Mouse (Mus musculus) spleen, adult 18-20 months (tissue): Measurements from ENCODE around the gene Banp.

Experiments used
- DNase-seq, 2 experiments: peaks; one replicate each; pipeline ENCODE4 v3.0.0; 2022; ENCODE audit warnings: mixed read lengths in 2 of 2

Banp gene

GRCm38 (mm10) chr8:121952122-121952521, 2.6 kb downstream of the Banp start:
- no peak for DNase-seq

- no peak for DNase-seq
These were observed 3.2 kb downstream of the Banp start for GRCm38 (mm10) chr8:121952800-121953199.

DNA sequence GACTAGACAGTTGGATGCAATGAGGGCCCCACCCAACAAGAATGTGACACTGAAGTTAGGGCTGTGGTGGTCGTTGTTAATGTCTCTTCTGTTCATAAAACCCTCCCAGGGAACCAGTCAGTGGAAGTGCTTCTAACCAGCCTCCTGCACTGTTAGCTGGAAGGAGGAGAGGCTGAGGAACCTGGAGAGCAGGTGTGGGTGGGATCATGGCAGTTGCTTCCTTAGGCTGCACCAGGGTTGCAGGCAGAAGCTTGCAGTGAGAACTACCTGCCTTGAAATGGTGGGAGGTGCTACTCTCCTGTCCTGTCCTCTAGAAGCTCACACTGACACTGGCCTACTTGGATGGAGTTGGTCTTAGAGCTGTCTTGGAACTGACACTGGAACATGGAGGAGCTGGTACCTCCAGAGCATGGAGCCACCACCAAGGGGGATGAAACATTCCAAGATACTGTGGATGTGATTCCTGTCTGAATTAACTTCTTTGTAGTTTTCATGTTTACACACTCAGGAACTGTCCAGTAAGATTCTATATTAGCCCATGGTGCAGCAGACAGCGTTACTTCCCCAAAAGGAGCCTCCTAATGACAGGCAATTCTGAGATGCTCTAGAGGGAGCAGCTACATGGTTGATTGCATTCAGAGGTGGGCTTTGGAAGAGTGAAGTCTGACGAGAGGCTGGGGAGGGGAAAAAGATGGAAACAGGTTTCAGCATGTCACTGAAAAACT, 4.4 kb downstream of the Banp start:
- no peak for DNase-seq

GRCm38 (mm10) chr8:121954981-121955555, 5.5 kb downstream of the Banp start:
- no peak for DNase-seq

DNA sequence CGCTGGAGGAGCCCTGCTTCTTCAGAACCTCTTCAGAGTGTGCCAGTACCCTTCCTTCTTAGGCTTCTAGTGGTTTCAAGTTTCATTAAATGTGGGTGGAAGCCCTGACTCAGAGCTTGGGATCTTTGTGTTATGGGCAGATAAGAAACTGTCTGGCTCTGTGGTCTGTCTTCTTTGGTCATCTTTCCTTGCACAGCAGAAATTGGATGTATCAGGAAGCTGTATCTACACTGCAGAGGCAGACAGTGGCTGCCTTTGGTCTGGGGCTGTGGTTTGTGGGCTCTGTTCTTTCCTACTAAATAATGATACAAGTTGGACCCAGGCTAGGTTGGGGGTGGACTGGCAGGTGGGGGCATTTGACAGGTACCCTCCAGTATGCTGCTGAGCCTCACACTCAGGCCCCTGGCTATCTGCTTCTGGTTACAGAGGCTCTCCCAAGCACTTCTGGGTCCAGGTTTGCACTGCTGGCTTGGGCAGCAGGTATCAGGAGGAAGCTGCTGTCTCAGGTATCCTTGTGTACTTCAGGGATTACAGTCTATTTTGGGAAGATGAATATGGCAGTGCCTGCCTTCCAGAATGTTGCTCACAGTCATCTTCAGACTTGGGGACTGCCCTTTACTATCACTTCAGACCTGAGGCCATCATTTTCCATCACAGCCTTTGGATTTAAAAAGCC, 6.4 kb downstream of the Banp start:
- DNase-seq, result no peak

DNA sequence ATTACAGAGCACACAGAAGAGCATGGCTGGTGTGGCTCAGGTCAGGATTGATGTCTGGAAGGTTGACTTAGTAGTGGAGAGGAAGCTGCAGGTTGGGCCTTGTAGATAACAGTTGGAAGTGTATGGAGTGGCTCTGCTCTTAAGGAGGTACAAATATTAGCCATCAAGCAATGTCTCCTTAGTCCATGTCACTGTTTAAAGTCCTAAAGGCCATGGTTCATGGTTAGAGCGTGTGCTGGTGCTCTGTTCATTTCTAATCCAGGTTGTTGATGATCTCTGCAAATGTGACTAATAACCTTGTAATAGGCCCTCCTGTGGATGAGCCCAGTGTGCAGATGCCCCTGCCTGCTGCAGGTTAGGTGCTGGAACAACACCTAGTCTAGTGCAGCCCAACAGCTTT, 8.8 kb downstream of the Banp start:
- DNase-seq, result no peak

DNA sequence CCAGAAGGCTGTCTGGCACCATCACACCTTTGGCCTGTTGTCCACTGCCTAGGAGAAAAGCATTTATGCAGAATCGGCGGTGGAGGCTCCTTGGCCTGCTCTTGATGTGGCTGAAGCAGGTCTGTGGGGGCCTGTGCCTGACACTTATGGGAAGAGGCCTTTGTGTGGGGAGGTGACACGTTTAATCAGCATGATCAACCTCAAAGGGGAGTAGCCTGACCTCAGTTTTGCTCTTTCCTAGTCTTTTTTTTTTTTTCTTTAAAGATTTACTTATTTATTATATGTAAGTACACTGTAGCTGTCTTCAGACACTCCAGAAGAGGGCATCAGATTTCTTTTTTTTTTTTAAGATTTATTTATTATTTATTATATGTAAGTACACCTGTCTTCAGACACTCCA, 13.3 kb downstream of the Banp start:
- no peak for DNase-seq

- DNase-seq, result no peak
These were observed 15.4 kb downstream of the Banp start for GRCm38 (mm10) chr8:121964716-121965512.

DNA sequence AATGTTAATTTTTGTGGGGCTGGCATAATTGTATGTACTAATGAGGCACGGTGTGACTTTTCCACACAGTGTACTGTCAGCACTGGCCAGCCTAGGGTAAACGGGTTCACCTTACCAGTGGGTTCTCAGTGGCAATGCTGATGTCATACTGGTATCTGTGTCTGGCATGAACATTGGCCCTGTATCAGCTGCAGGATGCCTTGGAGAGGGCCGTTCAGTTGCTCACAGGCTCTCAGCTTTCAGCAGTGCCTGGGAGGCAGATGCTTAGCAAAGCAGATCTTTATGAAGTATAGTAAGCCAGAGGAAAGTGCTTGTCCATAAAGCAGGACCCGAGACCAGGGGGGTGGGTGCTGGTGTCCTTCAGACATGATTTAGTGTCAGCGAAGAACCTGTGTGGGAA, 16.6 kb downstream of the Banp start:
- DNase-seq, result no peak

DNA sequence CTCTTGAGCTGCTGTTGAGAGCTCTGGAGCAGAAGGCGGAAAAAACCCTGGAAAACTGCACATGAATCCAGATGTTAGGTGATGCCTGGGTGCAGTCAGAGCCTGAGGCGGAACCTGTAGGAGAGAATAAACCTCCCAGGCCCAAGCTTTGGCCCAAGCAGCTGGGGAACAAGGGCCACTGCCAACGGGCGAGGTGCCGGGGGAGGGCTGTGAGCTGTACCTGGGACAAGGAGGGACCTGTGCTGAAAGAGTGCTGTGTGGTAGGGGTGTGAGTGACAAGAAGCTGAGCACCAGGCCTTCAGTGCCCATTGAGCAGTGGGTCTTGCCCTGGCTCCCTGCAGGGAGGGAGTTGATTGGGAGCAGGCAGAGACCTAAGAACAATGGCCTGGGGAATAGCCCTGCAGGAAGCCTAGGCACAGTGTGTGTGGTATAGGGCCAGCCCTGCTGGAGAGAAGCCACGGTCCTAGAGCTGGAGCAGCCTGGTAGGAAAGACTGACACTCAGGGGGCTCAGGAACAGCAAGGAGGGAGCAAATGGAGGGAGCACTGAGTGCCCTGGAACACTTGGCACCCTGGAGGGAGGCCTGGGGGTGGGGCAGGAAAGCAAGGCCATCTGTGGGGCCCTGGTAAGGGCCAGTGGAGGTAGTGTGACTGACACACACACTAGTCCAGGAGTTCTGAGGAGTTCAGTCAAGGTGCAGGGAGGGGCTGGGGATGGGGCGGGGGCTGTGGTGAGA, 17.3 kb downstream of the Banp start:
- DNase-seq, result no peak

GRCm38 (mm10) chr8:121967977-121968376, 18.4 kb downstream of the Banp start:
- DNase-seq, result no peak

DNA sequence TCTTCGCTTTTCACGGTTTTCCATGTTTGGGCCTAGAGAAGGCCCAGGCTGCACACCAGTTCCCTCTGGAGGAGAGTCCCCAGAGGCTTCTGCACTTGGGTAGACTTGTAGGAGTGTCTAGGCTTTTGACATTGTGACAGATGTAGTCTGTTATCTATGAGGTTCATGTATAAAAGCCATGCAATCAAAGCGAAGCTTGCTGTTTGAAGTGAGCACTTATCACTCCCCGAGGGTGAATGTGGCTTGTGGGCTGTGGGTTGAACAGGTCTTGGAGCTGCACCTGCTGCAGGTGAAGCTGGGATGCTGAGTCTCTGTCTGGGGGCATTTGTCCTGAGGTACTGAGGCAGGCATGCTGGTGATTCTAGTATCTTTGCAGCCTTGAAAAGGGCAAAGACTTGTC, 19.0 kb downstream of the Banp start:
- DNase-seq, result no peak

DNA sequence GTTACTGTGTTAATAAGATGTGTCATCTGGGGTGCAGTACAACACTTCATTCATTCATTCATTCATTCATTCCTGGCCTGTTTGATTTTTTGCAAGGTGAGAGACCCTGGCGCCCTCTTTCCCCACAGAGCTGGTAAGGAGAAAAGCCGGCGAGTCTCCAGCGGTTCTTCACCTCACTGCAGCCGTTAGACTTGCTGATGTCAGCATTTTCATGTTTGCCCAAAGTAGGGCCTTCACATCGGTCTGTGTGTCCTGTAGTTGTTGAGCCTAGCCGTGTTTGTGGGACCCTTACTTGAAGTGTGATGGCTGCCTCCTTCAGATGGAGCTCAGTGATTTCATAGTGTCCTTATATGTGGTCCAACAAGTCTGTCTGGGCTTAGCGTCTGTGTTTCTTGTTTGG, 20.7 kb downstream of the Banp start:
- DNase-seq, result no peak

DNA sequence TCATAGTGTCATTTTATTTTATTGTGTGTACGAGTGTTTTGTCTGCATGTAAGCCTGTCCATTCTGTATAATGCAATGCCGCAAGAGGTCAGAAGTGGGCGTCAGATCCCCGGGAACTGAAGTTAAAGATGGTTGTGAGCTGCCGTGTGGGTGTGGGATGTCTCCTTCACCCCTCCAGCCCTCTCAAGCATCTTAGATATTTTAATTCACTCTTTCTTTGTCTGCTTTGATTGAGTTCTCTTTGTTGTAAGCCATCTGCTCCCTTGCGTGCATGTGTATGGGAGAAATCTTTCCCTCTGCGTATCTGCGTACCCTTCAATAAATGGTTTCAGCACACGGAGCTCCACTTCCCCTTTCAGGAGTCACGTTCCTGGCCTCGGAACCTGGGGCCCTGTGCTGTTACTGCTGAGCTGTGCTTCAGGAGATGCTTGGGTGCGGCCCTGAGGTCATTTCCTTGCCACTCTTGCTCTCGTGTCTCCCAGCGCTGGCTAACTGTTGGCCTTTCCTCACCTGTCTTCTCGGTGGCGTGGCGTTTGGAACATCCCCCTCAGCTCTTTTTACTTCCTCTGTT, 22.0 kb downstream of the Banp start:
- DNase-seq, result no peak

DNA sequence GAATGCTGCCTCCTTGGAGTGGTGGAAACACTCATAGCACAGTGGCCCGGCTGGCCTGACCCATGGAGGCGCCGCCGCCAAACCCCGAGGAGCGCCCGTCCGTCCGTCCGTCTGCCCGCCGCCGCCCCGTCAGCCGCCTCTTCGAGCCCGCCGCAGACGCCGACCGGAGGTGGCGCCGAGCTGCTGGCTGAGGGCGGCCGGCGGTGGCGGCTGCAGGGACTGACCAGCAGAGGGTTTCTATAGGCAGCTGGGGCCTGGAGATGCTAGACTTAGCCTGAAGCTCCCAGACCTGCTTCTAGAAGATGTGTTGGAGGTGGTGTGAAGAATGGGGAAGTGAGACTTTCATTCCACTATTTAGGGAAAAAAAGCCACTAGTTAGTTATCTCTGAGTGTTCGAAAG, 24.4 kb downstream of the Banp start:
- DNase-seq, result no peak

- DNase-seq, result peak in 1 of 2 experiments; percentile 14
These were observed 28.5 kb downstream of the Banp start for GRCm38 (mm10) chr8:121977819-121978590.

DNA sequence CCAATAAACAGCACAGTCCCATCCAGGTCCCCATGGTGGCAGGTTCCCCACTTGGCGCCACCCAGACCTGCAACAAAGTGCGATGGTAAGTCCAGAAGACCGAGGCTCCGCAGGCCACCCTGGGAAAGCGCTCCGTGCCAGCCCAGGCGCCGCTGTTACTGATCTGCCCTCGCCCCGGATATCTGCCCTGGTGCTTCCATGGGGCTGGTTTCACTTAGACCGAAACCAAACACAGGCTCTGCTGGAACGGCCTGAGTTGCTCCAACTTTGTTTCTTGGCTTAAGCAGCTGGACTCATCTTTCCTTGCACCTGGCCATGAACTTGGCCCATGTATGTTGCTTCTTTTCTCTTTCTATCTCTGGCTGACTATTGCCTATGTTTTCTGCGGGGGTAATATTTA, 29.1 kb downstream of the Banp start:
- no peak for DNase-seq

GRCm38 (mm10) chr8:121980792-121981519, 31.4 kb downstream of the Banp start:
- no peak for DNase-seq

GRCm38 (mm10) chr8:121981520-121981895, 32.0 kb downstream of the Banp start:
- no peak for DNase-seq

DNA sequence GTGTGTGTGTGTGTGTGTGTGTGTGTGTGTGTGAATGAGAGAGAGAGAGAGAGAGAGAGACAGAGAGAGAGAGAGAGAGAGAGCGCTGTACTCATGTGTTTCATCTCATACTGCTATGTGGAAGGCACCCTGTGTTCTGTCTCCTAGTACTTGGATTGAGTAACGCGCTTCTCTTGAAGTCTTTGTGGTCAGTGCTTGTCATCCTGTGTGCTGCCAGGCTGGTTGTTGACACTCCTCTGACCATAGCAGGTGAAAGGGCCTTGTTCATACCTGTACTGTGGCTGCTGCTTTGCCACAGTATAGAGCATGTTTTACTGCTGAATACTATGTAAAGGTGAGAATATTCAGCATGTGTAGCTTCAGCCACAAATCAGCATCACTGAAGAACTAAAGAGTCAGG, 36.1 kb downstream of the Banp start:
- no peak for DNase-seq

DNA sequence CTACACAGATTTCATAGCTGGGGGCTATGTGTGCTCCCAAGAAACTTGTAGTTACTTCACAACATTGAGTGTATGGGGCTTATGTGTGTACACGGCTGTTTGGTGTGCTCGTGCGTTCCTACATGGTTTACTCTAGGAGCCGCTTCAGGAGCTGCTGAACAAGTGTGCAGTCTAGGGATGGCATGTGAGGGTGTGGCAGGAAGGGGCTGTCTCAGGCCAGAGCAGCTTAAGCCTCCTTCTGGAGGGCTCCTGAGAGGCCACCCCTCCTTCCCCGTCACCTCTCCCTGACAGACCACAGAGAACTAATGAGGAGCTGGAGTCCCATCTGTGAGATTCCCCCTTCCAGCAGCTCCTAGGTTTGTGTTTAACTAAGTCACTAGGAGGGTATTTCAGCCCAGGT, 38.3 kb downstream of the Banp start:
- DNase-seq, result no peak
